Mouse (Mus musculus): ENCODE results near the gene Poc1b. TPM values are rescaled to one million over a fixed set of nuclear protein-coding genes. Genes with fewer than 3 reads are reported as not detected.

Poc1b gene
- polyA plus RNA-seq, 1 experiment, result 9.8 TPM

DNA sequence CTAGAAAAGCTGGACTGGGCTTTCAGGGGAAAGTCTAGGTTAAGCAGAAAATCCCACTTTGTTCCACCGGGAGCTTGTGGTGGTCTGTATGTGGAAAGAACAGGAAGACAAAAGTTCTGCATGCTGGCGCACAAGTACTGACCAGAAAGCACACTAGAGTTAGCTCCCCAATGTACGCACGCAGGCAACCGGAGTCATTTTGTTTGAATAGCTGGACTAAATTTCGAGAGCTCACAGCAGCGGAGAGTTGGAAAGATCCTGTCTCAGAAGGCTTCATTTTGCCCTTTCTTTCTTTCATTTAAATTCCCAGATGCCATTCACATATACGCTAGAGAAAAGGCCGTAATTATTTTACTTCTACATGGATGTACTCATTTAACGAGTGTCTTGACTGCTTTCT lies 135.9 kb downstream of the Poc1b start:
- no peak for TF ChIP-seq GATA1 (IDR thresholded peaks at IDR 0.05; ENCODE audit: low read length)

DNA sequence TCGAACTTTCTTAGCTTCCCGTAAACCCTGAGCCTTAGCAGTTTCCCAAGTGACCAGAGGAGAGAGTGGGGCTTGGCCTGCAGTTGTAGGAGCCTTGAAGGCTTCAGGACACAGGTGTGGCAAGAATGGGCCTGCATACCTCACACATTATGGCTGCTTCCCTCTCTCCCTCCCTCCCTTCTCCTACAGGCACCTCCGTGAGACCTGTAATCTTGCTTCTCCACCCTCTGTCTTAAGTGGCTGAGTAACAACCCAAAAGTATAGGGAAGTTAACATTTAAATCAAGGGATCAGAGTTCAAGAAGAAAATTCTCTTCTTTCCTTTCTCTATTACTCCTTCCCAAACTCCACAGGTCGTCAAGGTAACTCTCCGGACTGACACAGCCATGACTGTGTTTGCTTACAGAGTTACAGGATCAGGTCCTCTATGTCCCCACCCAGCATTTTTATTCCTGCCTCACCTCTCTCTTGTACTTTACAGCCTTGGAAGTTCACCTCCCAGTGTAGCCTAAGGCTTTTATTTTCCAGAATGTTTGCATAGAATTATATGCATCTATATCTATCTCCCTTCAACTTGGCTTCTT lies 137.2 kb downstream of the Poc1b start:
- no peak for TF ChIP-seq GATA1 (IDR thresholded peaks at IDR 0.05; ENCODE audit: low read length)

DNA sequence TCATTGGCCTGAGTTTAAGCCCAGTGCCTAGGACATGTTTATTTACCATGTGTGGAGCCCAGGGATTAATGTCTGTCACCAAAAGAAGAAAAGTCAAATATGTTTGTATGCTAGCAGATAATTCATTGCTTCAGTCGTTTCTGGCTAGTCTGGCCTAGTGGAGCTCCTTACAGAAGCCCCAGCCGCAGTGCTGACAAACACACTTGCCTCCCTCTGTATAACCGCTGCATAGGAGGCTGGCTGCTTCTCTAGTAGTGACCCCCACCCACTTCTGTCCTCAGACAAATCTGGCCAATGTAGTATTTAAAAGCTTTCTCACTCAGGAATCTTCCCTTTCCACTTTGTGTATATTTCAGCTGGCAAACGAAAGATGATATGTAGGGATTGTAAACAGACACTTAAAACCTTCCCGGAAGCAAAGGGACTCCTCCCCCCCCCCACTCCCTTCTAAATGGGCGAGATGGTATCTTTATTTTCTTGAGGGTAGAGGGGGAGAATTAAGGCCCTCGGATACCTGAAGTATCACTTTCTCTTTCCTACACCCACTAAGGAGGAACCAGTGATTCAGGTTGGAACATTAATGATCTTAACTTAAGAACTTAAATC lies 137.9 kb downstream of the Poc1b start:
- no peak for TF ChIP-seq GATA1 (IDR thresholded peaks at IDR 0.05; ENCODE audit: low read length)

DNA sequence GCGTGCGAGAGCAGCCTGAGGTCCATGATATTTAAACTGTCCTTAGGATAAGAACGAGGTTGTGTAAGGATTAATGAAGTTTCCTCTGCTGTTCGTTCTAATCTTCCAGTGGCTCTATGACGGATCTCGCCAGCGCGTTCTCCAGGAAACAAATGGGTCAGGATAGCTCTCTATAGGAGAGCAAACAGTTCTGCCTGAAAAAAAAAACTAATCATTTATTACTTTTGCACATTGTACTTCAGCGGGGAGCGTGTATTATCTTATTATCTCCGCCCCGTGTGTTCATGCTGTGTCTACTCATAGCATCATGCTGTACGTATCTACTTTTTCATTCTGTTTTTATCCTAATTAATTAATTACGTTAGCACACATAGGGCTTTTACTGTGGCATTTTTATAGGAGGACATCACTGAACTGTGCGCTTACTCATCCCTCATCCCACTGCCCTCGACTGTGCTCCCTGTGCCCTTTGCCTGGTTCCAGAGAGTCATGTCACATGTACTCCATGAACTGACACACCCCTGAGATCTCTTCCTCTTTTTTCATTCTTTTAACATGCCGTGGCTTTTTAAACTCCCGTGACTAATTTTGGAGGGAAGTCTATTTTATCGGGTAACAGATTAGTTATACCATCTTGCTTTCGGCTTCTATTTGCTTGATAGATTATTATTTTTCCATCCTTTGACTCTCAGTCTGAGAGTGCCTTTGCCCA lies 140.1 kb downstream of the Poc1b start:
- TF ChIP-seq GATA1 (IDR thresholded peaks at IDR 0.05; ENCODE audit: low read length), result no peak

Other genes starting within 250 kb of the Poc1b start
- 12.1 and 15.3 TPM in 2 replicates for gene Atp2b1, start 192.6 kb upstream of the Poc1b start, polyA plus RNA-seq (2012)
- gene Galnt4, start 1.1 kb downstream of the Poc1b start, polyA plus RNA-seq (2012), result 0.77 and 0.83 TPM in 2 replicates
- gene Phxr2, start 19.3 kb downstream of the Poc1b start, polyA plus RNA-seq (2012), result not detected in 2 replicates
- not detected in 2 replicates for gene Dusp6, start 156.2 kb downstream of the Poc1b start, polyA plus RNA-seq (2012)